Mouse (Mus musculus) layer of hippocampus, postnatal 36 days (tissue): ENCODE data around the gene Adamtsl5. TPM values are rescaled to one million over a fixed set of nuclear protein-coding genes. Genes with fewer than 3 reads are reported as not detected.
A peak's percentile ranks its signal among the peaks of the same experiment; 100 is the strongest.

ENCODE experiments used
- DNase-seq, 2 experiments: peaks; one replicate each; pipeline ENCODE4 v3.0.0; 2022
- total RNA-seq, 2 experiments: library from RNA; stranded (reverse); gene quantifications; 2 replicates each; pipeline ENCODE4 v1.2.3; 2021

Adamtsl5 gene
- total RNA-seq, result 1 to 10 TPM; 4.9 to 5.2 TPM

- DNase-seq, result no peak
Observed at GRCm38 (mm10) chr10:80348244-80348781, at the start of gene Adamtsl5. Gene Adamtsl5, minus strand, starts transcription at chr10:80348412.

- no peak for DNase-seq
Observed at GRCm38 (mm10) chr10:80397524-80398173, 49.4 kb upstream of the Adamtsl5 start.

GRCm38 (mm10) chr10:80396822-80397523, 48.8 kb upstream of the Adamtsl5 start:
- DNase-seq, result no peak

GRCm38 (mm10) chr10:80395025-80395627, 46.9 kb upstream of the Adamtsl5 start:
- DNase-seq, result no peak

DNA sequence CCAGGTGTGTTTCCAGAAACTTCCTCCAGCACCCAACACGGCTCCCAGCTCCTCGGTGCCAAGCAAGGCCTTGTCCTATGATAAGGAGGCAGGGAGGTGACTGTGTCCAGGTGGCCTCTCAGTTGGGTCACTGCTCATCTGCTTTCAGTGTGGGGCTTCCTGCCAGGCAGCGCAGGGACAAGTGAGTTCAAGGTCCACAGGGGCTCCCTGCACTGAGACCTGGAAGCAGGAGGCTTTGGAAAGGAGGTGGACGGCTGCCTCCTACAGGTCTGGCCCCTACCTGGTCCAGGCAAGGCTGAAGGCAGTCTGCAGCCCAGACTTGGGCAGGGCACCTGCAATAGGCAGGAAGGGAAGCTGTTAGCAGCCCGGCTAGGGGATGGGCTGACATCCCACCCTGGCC, 44.5 kb upstream of the Adamtsl5 start:
- no peak for DNase-seq

DNA sequence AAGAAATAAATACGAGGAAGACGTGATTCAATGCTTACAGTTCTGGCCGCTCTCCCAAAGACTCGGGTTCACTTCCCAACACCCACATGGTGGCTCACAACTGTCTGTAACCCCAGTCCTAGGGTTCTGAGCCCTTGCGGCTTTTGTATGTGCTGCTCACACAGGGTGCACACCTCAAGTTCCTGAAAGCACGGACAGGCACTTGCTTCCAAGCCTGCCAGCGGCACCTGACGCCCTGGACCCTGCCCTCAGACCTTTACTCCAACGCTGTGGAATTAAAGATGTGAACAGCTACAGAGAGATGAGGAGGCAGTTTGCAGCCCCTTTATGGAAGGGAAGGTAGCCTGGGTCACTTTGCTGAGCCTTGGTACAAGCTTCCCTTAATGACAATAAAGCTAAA, 42.5 kb upstream of the Adamtsl5 start:
- no peak for DNase-seq

DNA sequence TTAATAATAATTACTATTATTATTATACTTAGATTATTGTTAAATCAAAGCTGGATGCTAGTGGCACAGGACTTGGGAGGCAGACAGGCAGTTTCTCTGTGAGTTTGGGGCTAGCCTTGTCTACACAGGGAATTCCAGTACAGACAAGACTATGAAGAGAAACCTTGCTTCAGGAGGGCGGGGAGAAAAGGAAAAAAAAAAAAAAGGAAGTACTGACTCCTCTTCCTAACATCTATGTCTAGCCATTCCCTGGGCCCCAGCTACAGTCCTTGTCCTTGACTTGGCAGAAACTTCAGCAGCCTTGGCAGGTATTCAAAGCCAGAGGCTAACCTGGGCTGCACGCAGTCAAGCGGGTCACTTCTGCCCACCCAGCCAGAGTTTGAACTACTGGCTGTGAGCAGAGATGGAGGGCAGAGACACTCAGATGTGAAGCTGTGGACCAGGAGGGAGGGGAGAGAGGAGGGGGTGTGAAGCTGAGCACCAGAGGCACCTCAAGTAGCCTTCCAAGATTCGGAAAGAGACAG, 41.0 kb upstream of the Adamtsl5 start:
- no peak for DNase-seq

DNA sequence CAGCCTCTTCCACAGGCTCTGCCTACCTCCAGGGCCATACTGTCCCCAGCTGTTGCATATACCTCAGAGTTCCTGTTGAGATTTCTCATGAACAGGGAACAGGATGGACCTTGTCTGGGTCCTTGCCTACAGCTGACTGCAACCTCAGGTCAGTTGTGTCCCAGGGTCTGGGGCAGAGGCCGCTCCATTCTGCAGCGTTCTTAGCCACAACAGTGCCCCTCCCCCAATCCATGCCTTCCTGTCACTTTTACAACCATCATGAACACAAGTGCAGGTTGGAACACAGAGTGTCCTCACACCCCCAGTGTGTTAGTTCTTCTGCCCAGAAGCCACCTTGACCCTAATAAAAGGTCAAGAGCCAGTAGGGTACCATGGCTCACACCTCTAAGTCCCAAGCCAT, 40.5 kb upstream of the Adamtsl5 start:
- DNase-seq, result no peak

DNA sequence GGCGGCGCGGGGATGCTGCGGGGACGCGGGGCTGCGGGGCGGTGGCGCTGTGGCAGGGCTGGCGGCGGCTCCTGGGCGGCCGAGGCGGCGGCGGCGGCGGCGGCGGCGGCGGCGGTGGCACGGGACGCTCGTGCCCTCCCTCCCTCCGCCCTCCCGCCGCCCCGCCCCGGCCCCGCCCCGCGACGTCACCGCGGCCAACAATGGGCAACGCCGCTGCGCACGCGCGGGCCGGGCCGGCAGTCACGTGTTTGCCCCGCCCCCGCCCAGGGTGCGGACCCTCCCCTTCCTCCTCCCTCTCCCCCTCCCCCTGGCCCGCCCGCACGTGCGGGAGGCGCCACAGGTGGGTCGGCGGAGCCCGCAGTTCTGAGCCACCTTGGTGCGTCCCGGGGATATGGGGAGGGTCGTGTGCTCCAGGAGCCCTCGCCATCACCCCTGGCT, 39.3 kb upstream of the Adamtsl5 start, which contains the start of gene Mex3d:
TSS of gene Mex3d (minus strand) at position 138 of the 438 bp plus-strand sequence.
- DNase-seq, result peak; percentile 84 to 85

GRCm38 (mm10) chr10:80386735-80387471, 38.7 kb upstream of the Adamtsl5 start:
- no peak for DNase-seq

DNA sequence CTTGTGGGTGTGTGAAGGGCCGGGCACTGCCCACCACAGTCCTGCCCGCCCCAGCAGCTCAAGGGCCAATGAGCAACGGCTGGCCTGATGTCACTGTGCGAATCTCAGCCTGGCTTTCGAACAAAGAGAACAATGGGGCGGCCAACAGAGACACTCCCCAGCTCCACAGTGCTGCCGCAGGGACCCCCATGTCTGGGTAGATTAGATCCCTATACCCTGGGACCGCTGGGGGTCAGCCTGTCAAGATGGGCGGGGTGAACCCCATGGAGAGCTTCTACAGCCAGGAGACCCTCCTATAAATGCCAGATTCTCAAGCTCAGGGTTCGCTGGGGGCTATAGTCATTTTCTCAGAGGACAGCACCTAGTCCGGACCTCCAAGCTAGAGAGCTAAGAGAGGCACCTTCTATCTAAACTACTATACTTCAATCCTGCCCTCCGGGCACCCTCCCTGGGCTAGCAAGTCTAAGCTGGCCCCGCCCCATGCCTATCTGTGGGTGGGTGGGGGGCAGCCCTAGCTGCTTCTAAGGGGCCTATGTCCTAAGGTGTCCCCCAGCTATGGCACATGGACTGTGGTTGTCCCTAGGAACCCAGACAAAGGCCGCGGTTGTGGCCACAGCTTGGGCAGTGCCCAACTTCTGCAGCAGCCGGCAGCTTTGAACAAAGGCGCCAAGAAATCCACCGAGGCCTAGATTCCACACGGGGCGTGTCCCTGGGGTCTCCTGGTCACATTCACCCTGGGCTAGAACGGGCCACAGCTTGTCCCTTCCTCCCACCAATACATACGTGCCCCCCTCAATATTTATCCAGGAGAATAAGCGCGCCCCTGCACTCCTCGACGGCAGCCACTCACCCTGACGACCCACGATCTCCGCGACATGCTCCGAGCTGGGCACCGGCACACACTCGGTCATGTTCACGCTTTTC, 37.9 kb upstream of the Adamtsl5 start:
- DNase-seq, result no peak

DNA sequence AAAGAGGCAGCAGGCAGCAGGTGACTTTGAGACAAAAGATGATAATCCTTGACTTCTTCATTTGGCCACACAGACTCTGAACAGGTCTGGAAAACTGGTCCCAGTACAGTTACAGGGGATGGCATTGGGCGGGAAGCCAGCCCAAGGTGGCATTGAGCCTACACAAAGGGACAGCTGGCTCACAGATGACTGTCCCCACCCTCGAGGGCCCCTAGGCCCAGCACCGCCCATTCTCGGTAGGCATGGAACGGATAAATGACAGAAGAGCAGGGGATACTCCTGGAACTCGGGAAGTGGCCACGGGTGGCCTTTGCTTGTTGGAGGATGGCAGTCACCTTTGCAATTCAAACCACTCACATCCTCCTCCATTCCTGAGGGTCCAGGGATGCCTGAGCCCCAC, 37.1 kb upstream of the Adamtsl5 start:
- no peak for DNase-seq

DNA sequence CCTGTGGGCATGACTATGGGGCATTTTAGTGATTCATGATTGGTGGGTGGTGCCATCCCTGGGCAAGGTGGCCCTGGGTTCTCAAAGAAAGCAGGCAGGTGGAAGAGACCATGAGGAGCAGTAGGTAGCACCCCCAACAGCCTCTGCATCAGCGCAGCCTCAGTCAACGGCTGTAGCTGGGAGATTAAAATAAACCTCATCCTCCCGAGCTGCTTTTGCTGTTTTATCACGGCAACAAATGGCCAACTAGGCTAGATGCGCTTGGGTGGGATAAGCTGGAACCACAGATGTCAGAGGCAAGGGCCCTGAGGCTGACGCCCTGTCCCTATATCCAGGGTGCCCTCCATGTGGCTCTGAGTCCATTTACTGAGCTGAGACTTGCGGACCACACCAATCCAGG, 36.5 kb upstream of the Adamtsl5 start:
- no peak for DNase-seq

- DNase-seq, result no peak
Observed at GRCm38 (mm10) chr10:80384115-80384639, 36.0 kb upstream of the Adamtsl5 start.

DNA sequence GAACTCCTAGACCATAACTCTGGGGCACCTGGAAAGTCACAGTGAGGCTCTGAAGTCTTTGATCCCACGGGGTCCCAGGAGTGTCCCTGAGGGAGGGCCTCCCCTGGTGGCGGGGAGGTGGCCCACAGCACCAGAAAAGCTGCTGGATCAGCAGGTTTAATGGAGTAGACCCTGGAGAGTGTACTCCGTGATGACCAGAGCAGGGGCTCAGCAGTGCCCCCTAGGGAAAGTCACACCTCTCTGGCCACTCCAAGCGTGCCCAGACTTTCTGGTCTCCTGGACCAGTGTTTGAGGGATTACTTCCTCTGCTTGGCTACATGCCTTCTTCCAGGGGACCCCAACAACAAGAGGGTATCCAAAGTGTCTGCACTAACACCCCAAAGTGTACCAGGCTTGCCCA, 35.2 kb upstream of the Adamtsl5 start:
- no peak for DNase-seq

GRCm38 (mm10) chr10:80382641-80383365, 34.6 kb upstream of the Adamtsl5 start:
- no peak for DNase-seq

DNA sequence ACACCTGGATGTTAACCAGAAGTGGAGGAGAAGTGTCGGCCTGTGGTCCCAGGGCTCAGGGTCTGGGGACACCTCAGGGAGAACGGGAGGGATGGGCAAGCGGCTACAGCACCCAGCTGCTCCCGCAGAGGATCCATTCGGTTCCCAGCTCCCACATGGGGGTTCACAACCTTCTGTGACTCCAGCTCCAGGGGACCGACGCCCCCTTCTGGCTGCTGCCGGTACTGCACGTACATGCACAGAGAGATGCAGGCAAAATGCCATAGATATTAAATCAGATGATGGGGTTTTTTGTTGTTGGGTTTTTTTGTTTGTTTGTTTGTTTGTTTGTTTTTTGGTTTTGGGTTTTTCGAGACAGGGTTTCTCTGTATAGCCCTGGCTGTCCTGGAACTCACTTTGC, 29.5 kb upstream of the Adamtsl5 start:
- no peak for DNase-seq

GRCm38 (mm10) chr10:80376160-80376559, 27.9 kb upstream of the Adamtsl5 start:
- DNase-seq, result peak; percentile 87

- peak; percentile 64 to 71 for DNase-seq
Observed at GRCm38 (mm10) chr10:80374063-80374462, 25.9 kb upstream of the Adamtsl5 start.

- no peak for DNase-seq
Observed at GRCm38 (mm10) chr10:80372706-80373105, 24.5 kb upstream of the Adamtsl5 start.
